Mouse (Mus musculus) brain, adult 2 months (tissue): ENCODE measurements around the gene Fiz1.
A peak's percentile ranks its signal among the peaks of the same experiment; 100 is the strongest.
"Not testable (repeated sequence)": the region's sequence is repeated elsewhere in the genome, so short reads cannot be mapped to it uniquely, and the experiment has no call there.

Experiments
- DNase-seq: peaks from one replicate; pipeline ENCODE4 v3.0.0; 2011; ENCODE audit warnings: low read depth, low spot score

Fiz1 gene

DNA sequence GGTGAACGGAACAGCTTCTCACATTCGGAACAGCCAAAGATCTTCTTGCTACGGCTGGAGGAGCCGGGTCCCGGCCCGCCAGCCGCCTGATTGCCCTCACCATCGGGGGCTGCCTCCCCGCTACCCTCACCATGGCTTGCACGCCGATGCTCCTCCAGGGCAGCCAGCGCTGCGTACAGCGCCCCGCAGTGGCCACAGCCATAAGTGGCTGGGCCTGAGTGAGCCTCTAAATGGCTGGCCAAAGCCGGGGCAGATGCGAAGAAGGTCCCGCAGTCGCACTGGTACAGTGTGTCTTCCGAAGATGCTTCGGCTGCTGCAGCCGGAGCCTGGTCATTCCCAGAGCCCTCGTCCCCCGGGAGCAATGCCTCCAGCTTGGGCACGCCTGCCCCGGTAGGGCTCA lies 6.3 kb downstream of the Fiz1 start:
- DNase-seq: no peak

GRCm38 (mm10) chr7:5002876-5003275 lies 11.6 kb downstream of the Fiz1 start:
- not testable (repeated sequence) for DNase-seq

DNA sequence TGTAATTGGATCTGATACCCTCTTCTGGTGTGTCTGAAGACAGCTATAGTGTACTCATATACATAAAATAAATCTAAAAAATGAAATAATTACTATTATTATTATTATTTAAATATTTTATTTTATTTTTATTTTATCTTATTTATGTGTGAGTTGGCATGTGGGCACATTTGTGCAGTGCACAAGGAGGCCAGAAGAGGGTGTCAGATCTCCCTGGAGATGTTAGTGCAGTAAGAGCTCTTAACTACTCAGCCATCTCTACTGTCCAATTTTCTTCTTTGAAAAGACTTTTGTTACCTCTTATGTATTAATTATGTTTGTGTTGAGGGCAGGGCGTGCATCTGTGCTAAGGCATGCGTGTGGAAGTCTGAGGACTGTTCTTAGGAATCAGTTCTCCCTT lies 14.6 kb downstream of the Fiz1 start:
- DNase-seq: peak; percentile 48

DNA sequence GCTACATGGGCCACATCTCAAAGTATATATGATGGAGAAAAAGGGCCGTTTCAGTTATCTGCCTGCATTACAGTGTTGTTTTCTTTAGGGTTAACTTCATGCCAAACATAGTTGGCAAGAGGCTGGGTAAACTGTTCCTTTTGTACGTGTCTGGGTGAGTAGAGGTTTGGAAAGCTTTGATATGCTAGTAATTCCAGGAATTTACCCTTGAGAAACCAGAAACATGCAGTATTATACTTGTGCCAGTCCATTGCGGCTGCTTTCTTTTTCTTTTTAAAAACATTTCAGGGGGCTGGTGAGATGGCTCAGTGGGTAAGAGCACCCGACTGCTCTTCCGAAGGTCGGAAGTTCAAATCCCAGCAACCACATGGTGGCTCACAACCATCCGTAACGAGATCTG lies 17.6 kb downstream of the Fiz1 start:
- no peak for DNase-seq

DNA sequence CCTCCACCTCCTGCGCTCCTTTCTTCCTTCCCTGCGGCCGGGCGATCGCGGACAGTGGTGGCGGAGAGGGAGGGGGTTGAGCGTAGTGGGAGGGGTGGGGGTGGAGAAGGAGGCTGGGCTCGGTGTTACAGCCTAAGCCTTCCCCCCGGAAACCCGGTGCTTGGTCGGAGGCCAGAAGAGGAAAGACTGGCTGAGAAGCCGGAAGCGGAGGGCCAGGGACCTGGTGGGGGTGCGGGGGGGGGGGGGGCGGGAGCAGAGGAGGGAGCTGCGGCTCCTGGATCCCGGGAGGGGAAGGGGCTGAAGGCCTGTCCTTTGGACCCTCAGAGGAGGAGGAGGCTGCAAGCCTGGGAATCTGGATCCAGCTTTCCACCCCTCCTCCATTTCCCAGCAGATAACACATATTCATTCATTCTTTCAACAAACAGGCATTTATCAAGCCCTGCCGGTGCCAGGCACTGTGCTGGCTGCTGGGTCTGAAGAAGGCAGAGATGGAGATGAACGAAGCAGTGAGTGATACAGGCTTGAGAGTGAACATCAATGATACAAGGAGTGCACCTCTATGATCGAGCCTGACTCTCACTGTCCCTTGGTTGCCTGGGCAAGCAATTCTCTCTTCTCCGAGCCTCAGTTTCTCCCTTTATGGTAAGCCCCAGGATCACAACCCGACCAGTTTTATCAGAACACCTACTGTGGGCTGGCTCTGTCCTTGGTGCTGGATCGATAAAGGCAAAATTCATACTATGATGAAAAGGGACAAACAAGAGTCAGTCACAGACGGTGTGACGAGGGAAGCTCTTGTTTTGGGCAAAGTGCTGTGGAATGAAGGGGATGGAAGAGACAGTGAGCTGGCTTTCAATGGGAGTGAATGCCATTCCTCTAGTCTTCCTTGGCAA lies 18.2 kb downstream of the Fiz1 start, which contains the start of gene Zfp579:
Gene Zfp579 (minus strand): TSS at position 156 of the 893 bp plus-strand sequence.
- DNase-seq: peak; percentile 98

GRCm38 (mm10) chr7:4995268-4996002 lies 19.1 kb downstream of the Fiz1 start:
- no peak for DNase-seq

DNA sequence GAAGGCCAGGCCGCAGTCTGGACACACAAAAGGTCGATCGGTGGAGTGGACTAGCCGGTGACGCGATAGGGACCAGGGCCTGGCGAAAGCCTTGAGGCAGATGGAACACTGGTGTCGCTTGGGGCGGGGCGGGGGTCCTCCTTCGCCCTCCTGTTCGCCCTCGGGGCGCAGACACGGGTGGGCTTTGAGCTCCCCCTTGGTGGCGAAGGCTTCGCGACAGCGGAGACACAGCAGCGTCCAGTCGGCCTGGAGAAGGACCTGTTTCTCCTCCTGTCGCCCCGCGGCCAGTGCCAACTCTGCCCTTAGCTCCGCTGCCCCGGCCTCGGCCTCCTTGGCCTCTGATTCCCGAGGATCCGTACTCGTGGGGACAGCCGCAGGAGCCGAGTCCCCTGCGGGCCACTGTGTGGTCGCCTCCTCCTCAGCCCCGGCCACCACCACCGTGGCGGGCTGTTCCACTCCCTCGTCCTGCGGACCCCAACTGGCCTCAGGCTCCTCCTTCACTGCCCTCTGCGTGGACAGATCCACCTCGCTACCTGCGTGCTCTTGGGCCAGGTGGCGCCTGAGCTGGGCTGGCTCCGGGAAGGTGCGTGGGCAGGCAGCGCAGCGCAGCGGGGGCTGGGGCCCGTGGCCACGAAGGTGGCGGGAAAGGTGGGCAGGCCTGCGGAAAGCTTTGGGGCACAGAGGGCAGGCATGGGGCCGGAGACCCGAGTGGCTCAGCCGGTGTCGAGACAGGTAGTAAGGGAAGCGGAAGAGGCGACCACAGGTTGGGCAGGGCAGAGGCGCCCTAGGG lies 20.3 kb downstream of the Fiz1 start:
- DNase-seq: peak; percentile 27

DNA sequence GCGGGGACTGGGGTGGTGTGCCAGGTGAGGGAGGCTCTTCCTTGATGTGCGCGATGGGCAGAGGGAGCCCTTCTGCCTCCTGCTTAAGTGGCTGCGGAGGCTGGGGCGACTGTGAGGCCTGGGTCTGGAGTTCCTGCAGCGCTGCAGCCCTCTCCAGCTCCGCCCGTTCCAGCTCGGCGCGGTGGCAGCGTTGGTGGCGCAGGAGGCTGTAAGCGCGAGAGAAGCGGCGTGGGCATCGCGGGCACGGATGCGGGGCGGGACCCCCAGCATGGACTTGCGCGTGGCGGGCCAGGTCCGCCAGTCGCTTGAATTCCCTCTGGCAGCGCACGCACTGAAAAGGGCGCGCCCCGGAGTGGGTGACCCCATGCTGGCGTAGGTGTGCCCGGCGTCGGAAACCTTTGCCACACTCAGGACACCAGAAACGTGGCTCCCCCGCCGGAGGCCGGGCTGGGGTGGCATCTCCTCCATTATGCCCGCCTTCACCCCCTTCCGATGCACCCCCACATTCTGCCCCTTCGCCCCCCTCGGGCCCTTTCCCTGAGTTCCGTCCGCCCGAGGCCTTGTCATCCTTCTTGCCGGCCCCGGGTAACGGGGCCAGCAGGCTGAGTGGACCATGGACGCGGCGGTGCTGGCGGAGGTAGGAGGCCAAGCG lies 21.0 kb downstream of the Fiz1 start:
- peak; percentile 26 for DNase-seq

- DNase-seq: no peak
Observed at GRCm38 (mm10) chr7:4988250-4988649, 26.2 kb downstream of the Fiz1 start.

- DNase-seq: no peak
Observed at GRCm38 (mm10) chr7:4976832-4977231, 37.7 kb downstream of the Fiz1 start.

DNA sequence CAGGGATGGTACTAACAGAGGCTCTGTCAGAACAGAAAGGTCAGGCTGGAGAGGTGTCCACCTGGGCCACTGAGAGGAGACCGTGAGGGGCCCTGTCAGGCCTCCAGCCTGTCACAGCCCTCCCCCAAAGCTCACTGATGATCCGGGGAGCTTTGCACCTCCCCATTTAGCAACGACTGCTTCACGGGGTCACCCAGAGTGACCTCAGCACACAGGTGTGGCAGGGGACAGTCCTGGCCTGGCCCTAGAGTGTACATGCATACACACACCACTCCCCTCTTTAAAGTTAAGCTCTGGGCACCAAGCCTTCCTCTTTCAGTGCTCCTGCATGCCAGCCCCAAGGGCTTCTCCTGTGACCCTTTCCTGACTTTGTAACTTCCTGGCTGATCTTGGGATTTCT lies 39.0 kb downstream of the Fiz1 start:
- no peak for DNase-seq

GRCm38 (mm10) chr7:4972321-4973047 lies 42.0 kb downstream of the Fiz1 start:
- peak; percentile 37 for DNase-seq

DNA sequence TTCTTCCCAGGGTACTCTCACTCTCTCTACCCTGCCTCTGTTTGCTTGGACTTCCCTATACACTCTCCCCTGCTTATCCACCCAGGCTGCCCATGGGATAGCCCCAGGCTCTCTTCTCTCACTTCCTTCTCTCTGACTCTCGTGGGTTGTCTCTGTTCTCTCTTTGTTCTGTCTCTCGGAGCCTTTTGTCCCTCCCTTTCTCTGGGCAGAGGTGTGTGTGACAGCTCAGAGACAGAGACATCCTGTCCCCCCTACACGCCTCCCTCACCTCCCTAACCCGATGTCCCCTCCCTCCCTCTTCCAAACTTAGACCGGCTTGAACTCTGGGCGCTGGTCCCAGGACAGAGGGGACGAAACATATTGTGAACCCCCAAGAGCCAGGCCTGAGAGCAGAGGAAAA lies 42.8 kb downstream of the Fiz1 start:
- no peak for DNase-seq

GRCm38 (mm10) chr7:4971068-4971467 lies 43.4 kb downstream of the Fiz1 start, which contains the start of gene Sbk3:
Gene Sbk3 (minus strand): TSS chr7:4971168.
- no peak for DNase-seq

- DNase-seq: no peak
Observed at GRCm38 (mm10) chr7:4964988-4965387, 49.5 kb downstream of the Fiz1 start.

- DNase-seq: peak; percentile 82
Observed at GRCm38 (mm10) chr7:4964272-4964671, 50.2 kb downstream of the Fiz1 start, which contains the start of gene Sbk2. Gene Sbk2 (minus strand): TSS chr7:4964406.

- DNase-seq: no peak
Observed at GRCm38 (mm10) chr7:4963527-4963926, 51.0 kb downstream of the Fiz1 start.

- no peak for DNase-seq
Observed at GRCm38 (mm10) chr7:4957361-4957760, 57.1 kb downstream of the Fiz1 start.
